Mouse (Mus musculus) forebrain, postnatal 0 days (tissue): ENCODE measurements at regions not wholly inside any gene's neighbourhood (a gene's known extent, or its start where the extent isn't known, plus 50 kb on each side); places are given as distances from the start of the nearest gene placed in this dataset.

Experiments
- ATAC-seq: fragments of 200-750 bp; cut with Nextera tagmentation; 2 replicates; pipeline ENCODE4 v1.8.0; 2017; ENCODE audit warnings: mild to moderate bottlenecking, moderate library complexity
- DNase-seq: peaks from one replicate; pipeline ENCODE4 v3.0.0-alpha.2; 2015
- H3K27ac ChIP-seq: fragments of 300-500 bp; sonication (generic); 2 replicates; pipeline ENCODE4 v1.5.1; 2014; ENCODE audit warnings: low read depth, mild to moderate bottlenecking, antibody characterized with exemption, low read length, moderate library complexity, mixed read lengths
- H3K27me3 ChIP-seq: fragments of 300-500 bp; sonication (generic); 2 replicates; pipeline ENCODE4 v1.6.1; 2014; ENCODE audit warnings: mild to moderate bottlenecking, low read length, mixed read lengths; ENCODE audit not compliant: insufficient read depth
- H3K36me3 ChIP-seq: fragments of 300-500 bp; sonication (generic); 2 replicates; pipeline ENCODE4 v1.6.1; 2014; ENCODE audit warnings: mild to moderate bottlenecking, moderate library complexity; ENCODE audit not compliant: insufficient read depth
- H3K4me1 ChIP-seq: fragments of 300-500 bp; sonication (generic); 2 replicates; pipeline ENCODE4 v1.6.1; 2014; ENCODE audit warnings: antibody characterized with exemption; ENCODE audit not compliant: insufficient read depth
- H3K4me2 ChIP-seq: fragments of 300-500 bp; sonication (generic); 2 replicates; pipeline ENCODE4 v1.6.1; 2014; ENCODE audit warnings: low read depth, mild to moderate bottlenecking, moderate library complexity
- H3K4me3 ChIP-seq: fragments of 300-500 bp; sonication (generic); 2 replicates; pipeline ENCODE4 v1.5.1; 2014; ENCODE audit warnings: low read depth, low read length, mixed read lengths
- H3K9ac ChIP-seq: fragments of 300-500 bp; sonication (generic); 2 replicates; pipeline ENCODE4 v1.6.1; 2014; ENCODE audit warnings: mild to moderate bottlenecking
- H3K9me3 ChIP-seq: fragments of 300-500 bp; sonication (generic); 2 replicates; pipeline ENCODE4 v1.6.1; 2016; ENCODE audit warnings: low read length
- CTCF ChIP-seq: sonication (generic); IDR thresholded peaks from 2 replicates; pipeline ENCODE4 v1.5.1; 2016; ENCODE audit warnings: antibody characterized with exemption, control low read depth, low read depth
- WGBS: fragments of 180-500 bp; shearing (Covaris S2); extraction: QIAGEN DNeasy Blood & Tissue Kit; methylation state at CpG from one replicate; pipeline ENCODE4 v1.1.7; 2014; 5-methylcytosine and 5-hydroxymethylcytosine counted together

- Histone ChIP-seq H3K4me2 (no peak overlapping the region), H3K9ac (no peak overlapping the region), H3K27me3 (no peaks in the 10 kb centered on the region), H3K4me3 (no peak overlapping the region), H3K27ac (peak overlapping the region; percentile 54), H3K9me3 (no peaks in the 10 kb centered on the region), H3K36me3 (no peaks in the 10 kb centered on the region), H3K4me1 (peaks cover 16% of the 10 kb centered on the region)
- DNase-seq (peak; percentile 50), ATAC-seq (peak; percentile 27; the same call in 1 of the 2 replicates)
- TF ChIP-seq CTCF = no peak
Measured at GRCm38 (mm10) chr17:10097691-10098090, 222.0 kb downstream of the Qk start.

- H3K4me1 ChIP-seq = peaks cover 16% of the 10 kb centered on the region
- DNase-seq = no peak
- H3K9ac ChIP-seq = no peak overlapping the region
- H3K36me3 ChIP-seq = no peaks in the 10 kb centered on the region
- H3K27me3 ChIP-seq = no peaks in the 10 kb centered on the region
- no peak overlapping the region for H3K27ac ChIP-seq
- 79% methylated on average over 3 of the region's 3 CpGs for WGBS
- H3K9me3 ChIP-seq = no peaks in the 10 kb centered on the region
- no peak for TF ChIP-seq CTCF
- no peak for ATAC-seq
- H3K4me2 ChIP-seq = no peak overlapping the region
- H3K4me3 ChIP-seq = no peak overlapping the region
Measured at GRCm38 (mm10) chr17:10095841-10096301, 223.8 kb downstream of the Qk start.

GRCm38 (mm10) chr17:10094108-10094521 is 225.5 kb downstream of the Qk start:
- H3K4me1 ChIP-seq = peaks cover 16% of the 10 kb centered on the region
- H3K9ac ChIP-seq = no peak overlapping the region
- WGBS = 80% methylated on average over 3 of the region's 3 CpGs
- H3K27ac ChIP-seq = no peak overlapping the region
- no peak for ATAC-seq
- no peak overlapping the region for H3K4me2 ChIP-seq
- no peaks in the 10 kb centered on the region for H3K27me3 ChIP-seq
- DNase-seq = no peak
- H3K9me3 ChIP-seq = no peaks in the 10 kb centered on the region
- H3K4me3 ChIP-seq = no peak overlapping the region
- H3K36me3 ChIP-seq = no peaks in the 10 kb centered on the region
- no peak for TF ChIP-seq CTCF

GRCm38 (mm10) chr17:10093437-10094107 is 226.1 kb downstream of the Qk start:
- Histone ChIP-seq H3K36me3 (no peaks in the 10 kb centered on the region), H3K4me1 (peaks cover 13% of the 10 kb centered on the region), H3K27ac (no peak overlapping the region), H3K9me3 (no peaks in the 10 kb centered on the region), H3K9ac (no peak overlapping the region), H3K27me3 (no peaks in the 10 kb centered on the region), H3K4me3 (no peak overlapping the region), H3K4me2 (no peak overlapping the region)
- no peak for TF ChIP-seq CTCF
- ATAC-seq = no peak
- no peak for DNase-seq
- WGBS = 76% methylated on average over 8 of the region's 8 CpGs

- no peak overlapping the region for H3K4me3 ChIP-seq
- no peak for TF ChIP-seq CTCF
- ATAC-seq = no peak
- WGBS = 86% methylated on average over 7 of the region's 7 CpGs
- H3K36me3 ChIP-seq = no peaks in the 10 kb centered on the region
- H3K4me2 ChIP-seq = no peak overlapping the region
- no peaks in the 10 kb centered on the region for H3K4me1 ChIP-seq
- no peaks in the 10 kb centered on the region for H3K9me3 ChIP-seq
- H3K27me3 ChIP-seq = no peaks in the 10 kb centered on the region
- DNase-seq = no peak
- no peak overlapping the region for H3K9ac ChIP-seq
- H3K27ac ChIP-seq = no peak overlapping the region
Measured at GRCm38 (mm10) chr17:10087192-10087886, 232.3 kb downstream of the Qk start.

- Histone ChIP-seq H3K9me3 (no peaks in the 10 kb centered on the region), H3K4me2 (no peak overlapping the region)
- WGBS = 84% methylated on average over 2 of the region's 2 CpGs
Measured at GRCm38 (mm10) chr17:10086558-10086957, 233.1 kb downstream of the Qk start.

GRCm38 (mm10) chr17:10086132-10086531 is 233.5 kb downstream of the Qk start:
- 0 out of 2 replicates have a peak overlapping the region, but pooled peaks have one; percentile 9 for H3K27ac ChIP-seq
- no peak overlapping the region for H3K4me2 ChIP-seq
- no peak overlapping the region for H3K9ac ChIP-seq
- no peak for TF ChIP-seq CTCF
- no peaks in the 10 kb centered on the region for H3K4me1 ChIP-seq
- no peak for ATAC-seq
- H3K4me3 ChIP-seq = no peak overlapping the region
- H3K9me3 ChIP-seq = no peaks in the 10 kb centered on the region
- peak; percentile 50 for DNase-seq
- H3K36me3 ChIP-seq = no peaks in the 10 kb centered on the region
- H3K27me3 ChIP-seq = no peaks in the 10 kb centered on the region
- 32% methylated on average over 2 of the region's 2 CpGs for WGBS

More at GRCm38 (mm10) chr17:10086558-10086957, 233.1 kb downstream of the Qk start:
- Histone ChIP-seq H3K4me1 (no peaks in the 10 kb centered on the region), H3K9ac (no peak overlapping the region), H3K27me3 (no peaks in the 10 kb centered on the region), H3K27ac (0 out of 2 replicates have a peak overlapping the region, but pooled peaks have one; percentile 9), H3K36me3 (no peaks in the 10 kb centered on the region), H3K4me3 (no peak overlapping the region)
- no peak for ATAC-seq
- TF ChIP-seq CTCF = no peak
- no peak for DNase-seq
